Mouse (Mus musculus) stomach, embryonic 16.5 days (tissue): ENCODE data around the gene Pxylp1. TPM values are rescaled to one million over a fixed set of nuclear protein-coding genes. Genes with fewer than 3 reads are reported as not detected.

Source experiments
- ATAC-seq: fragments of 200-750 bp; cut with Nextera tagmentation; 2 replicates; pipeline ENCODE4 v1.8.0; 2017; ENCODE audit warnings: moderate number of reproducible peaks, moderate TSS enrichment; ENCODE audit not compliant: insufficient read depth, low FRiP score
- H3K27ac ChIP-seq: fragments of 300-500 bp; sonication (generic); 2 replicates; pipeline ENCODE4 v1.5.1; 2014; ENCODE audit warnings: low read length
- H3K27me3 ChIP-seq: fragments of 300-500 bp; sonication (generic); 2 replicates; pipeline ENCODE4 v1.6.1; 2014; ENCODE audit warnings: low read length, control low read depth, mixed read lengths; ENCODE audit not compliant: control insufficient read depth, insufficient read depth
- H3K36me3 ChIP-seq: fragments of 300-500 bp; sonication (generic); 2 replicates; pipeline ENCODE4 v1.6.1; 2014; ENCODE audit warnings: low read length; ENCODE audit not compliant: control insufficient read depth, insufficient read depth
- H3K4me1 ChIP-seq: fragments of 300-500 bp; sonication (generic); 2 replicates; pipeline ENCODE4 v1.6.1; 2014; ENCODE audit warnings: low read length, control low read depth, mixed read lengths; ENCODE audit not compliant: control insufficient read depth, insufficient read depth
- H3K4me2 ChIP-seq: fragments of 300-500 bp; sonication (generic); 2 replicates; pipeline ENCODE4 v1.6.1; 2014; ENCODE audit warnings: low read depth, low read length, mixed read lengths
- H3K4me3 ChIP-seq: fragments of 300-500 bp; sonication (generic); replicated peaks from 2 replicates; pipeline ENCODE4 v1.5.1; 2014; ENCODE audit warnings: mild to moderate bottlenecking, low read length
- H3K9ac ChIP-seq: fragments of 300-500 bp; sonication (generic); 2 replicates; pipeline ENCODE4 v1.6.1; 2014; ENCODE audit warnings: low read length
- H3K9me3 ChIP-seq: fragments of 300-500 bp; sonication (generic); replicated peaks from 2 replicates; pipeline ENCODE4 v1.6.1; 2016; ENCODE audit warnings: low read length, control low read depth; ENCODE audit not compliant: control insufficient read depth
- WGBS: fragments of 180-500 bp; shearing (Covaris S2); extraction: QIAGEN DNeasy Blood & Tissue Kit; methylation state at CpG from one replicate; pipeline ENCODE4 v1.1.7; 2014; 5-methylcytosine and 5-hydroxymethylcytosine counted together
- polyA plus RNA-seq: library from polyadenylated mRNA; unstranded; fragments of >200 nt; fragmentation: Nextera tagmentation; extraction: Ambion mirVana; gene quantifications from 2 replicates; pipeline ENCODE4 v1.2.1, GENCODE M21; 2015

Pxylp1 gene
- polyA plus RNA-seq, 1 experiment from 2014 or later = 28.9 TPM

DNA sequence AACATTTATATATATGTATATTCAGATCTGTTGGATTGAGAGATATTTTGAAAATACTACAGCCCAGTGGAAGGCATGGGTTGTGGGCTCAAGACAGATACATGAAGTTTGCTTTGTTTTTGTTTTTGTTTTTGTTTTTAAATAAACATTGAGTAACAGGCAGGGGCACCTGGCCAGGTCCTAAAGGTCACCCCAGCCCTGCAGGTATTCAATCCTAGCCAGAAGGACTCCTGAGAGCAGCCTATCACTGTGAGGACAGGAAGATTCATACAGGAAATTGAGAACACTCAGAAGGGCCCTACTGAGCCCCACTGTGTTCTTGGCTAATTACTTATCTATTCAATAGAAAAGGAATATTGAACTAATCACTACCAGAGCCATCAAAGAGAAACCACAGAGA is 5.0 kb downstream of the Pxylp1 start:
- Histone ChIP-seq H3K27ac (no peak overlapping the region), H3K4me2 (peak overlapping the region; percentile 88; the same call in 1 of the 2 replicates)

DNA sequence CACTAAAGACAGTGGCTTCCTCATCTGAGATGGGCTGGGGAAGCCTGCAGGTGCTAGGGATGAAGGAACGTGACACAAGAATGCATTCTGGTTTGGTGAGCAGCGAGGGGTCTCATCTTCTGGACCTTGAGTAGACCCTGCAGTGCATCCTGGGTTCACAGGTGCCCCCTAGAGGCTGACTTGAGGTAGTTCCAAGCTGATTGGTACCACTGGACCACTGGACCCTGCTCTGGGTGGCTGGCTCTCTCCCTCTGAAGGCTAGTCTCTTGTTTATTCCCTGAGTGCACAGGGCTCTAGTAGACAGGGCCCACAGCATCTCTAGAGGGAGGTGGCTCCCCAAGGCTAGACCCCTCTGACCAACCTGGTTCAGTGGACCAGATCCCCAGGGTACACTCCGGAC is 6.7 kb downstream of the Pxylp1 start:
- 72% methylated on average over 3 of the region's 3 CpGs for WGBS
- H3K27me3 ChIP-seq = no peaks in the 10 kb centered on the region
- H3K36me3 ChIP-seq = no peaks in the 10 kb centered on the region
- H3K9me3 ChIP-seq = no peaks in the 10 kb centered on the region
- peaks cover 36% of the 10 kb centered on the region; the same call in 1 of the 2 replicates for H3K4me1 ChIP-seq
- ATAC-seq = no peak
- H3K4me3 ChIP-seq = no peak overlapping the region
- no peak overlapping the region for H3K4me2 ChIP-seq
- H3K27ac ChIP-seq = peak overlapping the region; percentile 37; the same call in 1 of the 2 replicates
- H3K9ac ChIP-seq = 0 out of 2 replicates have a peak overlapping the region, but pooled peaks have one; percentile 7

More for the DNA sequence above, 5.0 kb downstream of the Pxylp1 start:
- Histone ChIP-seq H3K4me1 (peaks cover 33% of the 10 kb centered on the region; the same call in 1 of the 2 replicates), H3K9me3 (no peaks in the 10 kb centered on the region), H3K9ac (no peak overlapping the region), H3K36me3 (no peaks in the 10 kb centered on the region), H3K4me3 (no peak overlapping the region), H3K27me3 (no peaks in the 10 kb centered on the region)
- no peak for ATAC-seq

DNA sequence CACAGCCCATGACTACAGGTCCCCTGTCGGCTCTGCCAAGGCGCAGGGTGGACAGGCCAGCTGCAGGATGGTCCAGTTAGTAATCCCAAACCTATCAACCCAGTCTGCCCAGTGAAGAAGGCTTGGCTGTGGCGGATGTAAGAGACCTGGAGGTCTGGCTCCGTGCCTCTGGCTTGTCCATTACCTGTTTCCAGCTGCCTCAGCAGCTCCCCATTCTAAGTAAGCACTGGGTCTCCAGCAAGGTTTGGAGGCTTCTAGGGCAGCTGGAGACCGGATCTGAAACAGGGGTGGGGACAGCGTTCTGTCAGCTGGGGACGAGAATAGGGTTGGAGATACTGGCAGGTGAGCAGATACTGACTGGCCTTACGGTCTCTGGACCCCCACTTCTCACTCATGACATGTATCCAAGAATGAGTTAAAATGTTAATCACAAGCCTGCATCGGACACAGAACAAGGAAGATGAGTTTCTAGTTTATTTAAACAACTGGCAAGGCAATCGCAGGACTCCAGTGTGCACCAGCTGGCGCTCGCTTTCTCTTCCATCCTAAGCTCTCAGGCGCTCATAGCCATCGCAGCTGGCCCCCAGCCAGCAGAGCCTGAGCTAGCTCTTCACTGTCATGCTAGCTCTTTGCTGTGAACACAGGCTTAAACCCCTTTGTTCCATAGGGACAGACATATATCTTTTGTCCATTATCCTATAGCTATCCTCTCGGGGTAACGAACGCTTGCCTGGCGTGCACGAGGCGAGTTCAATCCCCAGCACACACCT is 9.8 kb downstream of the Pxylp1 start:
- H3K9ac ChIP-seq = no peak overlapping the region
- no peaks in the 10 kb centered on the region for H3K36me3 ChIP-seq
- no peaks in the 10 kb centered on the region for H3K27me3 ChIP-seq
- peak overlapping the region; percentile 4; the same call in 1 of the 2 replicates for H3K27ac ChIP-seq
- H3K4me1 ChIP-seq = peaks cover 22% of the 10 kb centered on the region; the same call in 1 of the 2 replicates
- 68% methylated on average over 20 of the region's 20 CpGs for WGBS
- no peaks in the 10 kb centered on the region for H3K9me3 ChIP-seq
- H3K4me2 ChIP-seq = no peak overlapping the region
- no peak for ATAC-seq
- no peak overlapping the region for H3K4me3 ChIP-seq

DNA sequence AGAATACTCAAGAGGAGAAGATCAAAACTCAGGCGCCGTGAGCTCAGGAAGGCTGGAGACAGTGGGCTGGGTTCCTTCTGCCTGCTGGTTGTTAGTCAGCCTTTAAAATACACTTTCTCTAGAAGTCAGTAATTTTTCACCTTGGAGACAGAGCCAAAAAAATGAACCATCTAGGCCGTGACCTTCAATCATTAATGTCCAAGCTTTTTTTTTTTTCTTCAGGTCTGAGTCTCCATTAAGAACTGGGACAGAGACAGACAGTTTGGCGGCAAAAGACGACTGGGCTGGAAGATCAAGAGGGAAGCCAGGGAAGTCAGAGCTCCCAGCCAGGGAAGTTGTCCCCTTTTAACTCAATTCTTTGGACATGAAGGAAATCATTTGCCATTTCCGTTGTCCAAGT is 10.6 kb downstream of the Pxylp1 start:
- Histone ChIP-seq H3K4me1 (peaks cover 20% of the 10 kb centered on the region; the same call in 1 of the 2 replicates), H3K9ac (no peak overlapping the region), H3K27me3 (no peaks in the 10 kb centered on the region), H3K4me2 (no peak overlapping the region), H3K36me3 (no peaks in the 10 kb centered on the region), H3K9me3 (no peaks in the 10 kb centered on the region), H3K4me3 (no peak overlapping the region), H3K27ac (no peak overlapping the region)
- no peak for ATAC-seq
- WGBS = 51% methylated on average over 6 of the region's 6 CpGs

DNA sequence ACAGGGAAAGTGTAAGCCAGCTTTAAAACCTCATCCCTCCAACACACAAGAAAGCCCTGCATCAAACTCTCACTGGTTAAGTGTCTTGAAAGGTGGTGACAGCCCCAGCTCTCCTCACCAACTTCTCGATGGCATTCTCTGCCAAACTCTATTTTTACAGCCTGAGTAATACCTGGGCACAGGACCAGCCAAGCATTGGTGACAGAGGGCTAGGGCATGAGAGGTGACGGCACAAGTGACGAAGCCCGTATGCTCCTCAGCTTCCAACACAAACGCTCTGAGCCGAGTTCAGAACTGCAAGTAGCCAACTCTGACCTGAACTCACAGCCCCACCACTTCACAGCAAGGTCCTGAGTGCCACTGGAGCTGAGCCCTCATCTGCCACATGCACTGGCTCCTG is 13.4 kb downstream of the Pxylp1 start:
- no peak for ATAC-seq
- no peak overlapping the region for H3K4me3 ChIP-seq
- H3K9me3 ChIP-seq = no peaks in the 10 kb centered on the region
- H3K27me3 ChIP-seq = no peaks in the 10 kb centered on the region
- 82% methylated on average over 6 of the region's 6 CpGs for WGBS
- no peak overlapping the region for H3K9ac ChIP-seq
- no peaks in the 10 kb centered on the region for H3K36me3 ChIP-seq
- H3K4me1 ChIP-seq = peaks cover 13% of the 10 kb centered on the region; the same call in 1 of the 2 replicates
- no peak overlapping the region for H3K4me2 ChIP-seq
- H3K27ac ChIP-seq = no peak overlapping the region

DNA sequence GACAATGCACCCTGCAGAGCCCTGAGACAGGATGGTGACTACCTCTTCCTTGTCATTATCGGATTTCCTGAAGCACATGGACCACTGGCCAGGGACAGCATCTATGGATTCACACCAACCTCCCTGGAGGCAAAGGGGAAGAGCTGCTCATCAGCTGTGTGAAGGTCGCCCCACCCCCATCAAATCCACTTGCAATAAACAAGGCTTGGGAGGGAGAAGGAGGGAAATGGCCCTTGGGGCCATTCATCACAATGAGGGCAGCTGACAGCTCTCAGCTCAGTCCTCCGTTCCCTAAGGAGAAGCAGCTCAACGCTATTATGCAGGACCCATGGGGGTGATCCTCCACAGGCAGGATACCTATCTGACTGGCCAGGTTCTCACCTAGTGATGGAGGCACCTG is 14.0 kb downstream of the Pxylp1 start:
- Histone ChIP-seq H3K4me1 (peaks cover 10% of the 10 kb centered on the region; the same call in 1 of the 2 replicates), H3K4me2 (no peak overlapping the region), H3K27me3 (no peaks in the 10 kb centered on the region), H3K27ac (no peak overlapping the region), H3K9ac (no peak overlapping the region), H3K4me3 (no peak overlapping the region), H3K36me3 (no peaks in the 10 kb centered on the region), H3K9me3 (no peaks in the 10 kb centered on the region)
- no peak for ATAC-seq
- WGBS = 36% methylated on average over 4 of the region's 4 CpGs

DNA sequence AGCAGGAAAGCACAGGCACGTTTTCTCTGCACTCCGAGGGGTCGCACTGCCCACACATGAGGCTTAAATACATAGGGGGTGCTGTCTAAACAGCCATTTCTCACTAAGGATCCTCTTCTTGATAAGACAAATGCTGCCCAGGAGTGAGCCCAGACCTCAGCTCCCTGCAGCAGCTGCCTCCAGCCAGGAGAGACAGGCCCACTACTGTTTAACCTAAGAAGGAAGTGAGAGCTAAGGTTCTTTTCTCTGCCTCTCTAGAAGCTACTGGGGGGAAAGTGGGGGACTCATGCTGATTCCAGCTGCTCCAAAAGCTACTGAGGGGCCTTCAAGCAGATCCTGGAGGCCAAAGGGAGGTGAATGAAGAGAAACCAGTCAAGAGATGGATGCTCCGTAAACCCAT is 16.8 kb downstream of the Pxylp1 start:
- H3K27me3 ChIP-seq = no peaks in the 10 kb centered on the region
- H3K9me3 ChIP-seq = 0 out of 2 replicates have a peak, but pooled peaks cover 3% of the 10 kb centered on the region
- H3K9ac ChIP-seq = no peak overlapping the region
- no peak for ATAC-seq
- H3K36me3 ChIP-seq = no peaks in the 10 kb centered on the region
- no peak overlapping the region for H3K27ac ChIP-seq
- no peak overlapping the region for H3K4me3 ChIP-seq
- peaks cover 3% of the 10 kb centered on the region; the same call in 1 of the 2 replicates for H3K4me1 ChIP-seq
- no peak overlapping the region for H3K4me2 ChIP-seq
- 43% methylated on average over 4 of the region's 4 CpGs for WGBS

DNA sequence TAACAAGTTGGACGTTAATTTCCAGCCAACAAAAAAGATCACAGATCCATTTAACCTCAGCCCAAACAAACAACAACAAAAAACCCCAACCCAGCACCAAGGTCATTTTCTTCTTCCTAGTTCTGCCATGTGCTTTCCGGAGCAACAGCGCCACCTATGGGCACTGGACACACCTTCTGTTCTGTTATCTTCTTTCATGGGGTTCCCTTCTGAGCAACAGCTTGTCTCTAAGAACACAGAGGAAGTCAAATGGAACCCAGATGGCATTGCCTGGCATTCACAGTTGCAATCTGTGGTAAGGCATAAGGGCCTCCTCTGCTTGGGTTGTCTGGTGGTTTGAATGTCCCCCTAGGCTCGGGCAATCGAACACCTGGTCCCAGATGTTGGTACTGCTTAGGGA is 19.4 kb downstream of the Pxylp1 start:
- H3K27ac ChIP-seq = no peak overlapping the region
- H3K36me3 ChIP-seq = no peaks in the 10 kb centered on the region
- 68% methylated on average over 5 of the region's 5 CpGs for WGBS
- H3K27me3 ChIP-seq = no peaks in the 10 kb centered on the region
- H3K4me2 ChIP-seq = no peak overlapping the region
- no peak overlapping the region for H3K9ac ChIP-seq
- H3K9me3 ChIP-seq = 0 out of 2 replicates have a peak, but pooled peaks cover 4% of the 10 kb centered on the region
- H3K4me1 ChIP-seq = peaks cover 6% of the 10 kb centered on the region; the same call in 1 of the 2 replicates
- no peak for ATAC-seq
- H3K4me3 ChIP-seq = no peak overlapping the region

DNA sequence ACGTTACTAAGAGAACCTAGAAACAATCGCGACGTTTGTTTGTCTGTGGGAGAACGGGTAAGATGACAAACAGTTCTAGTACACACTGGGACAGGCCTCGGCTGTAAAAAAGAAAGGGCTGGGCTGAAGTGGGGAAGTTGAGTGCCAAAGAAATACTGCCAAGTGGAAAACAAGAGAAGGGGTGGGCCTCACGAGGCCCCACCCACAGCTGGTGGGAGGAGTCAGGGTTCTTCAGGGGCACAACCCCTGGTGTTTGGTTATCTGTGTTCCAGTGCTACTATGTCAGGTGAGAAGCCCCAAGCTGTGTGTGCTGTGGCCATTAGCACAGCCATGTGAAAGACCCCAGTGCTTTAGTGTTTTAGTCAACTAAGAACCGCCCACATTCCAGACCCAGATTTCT is 22.4 kb downstream of the Pxylp1 start:
- Histone ChIP-seq H3K9ac (no peak overlapping the region), H3K9me3 (0 out of 2 replicates have a peak, but pooled peaks cover 4% of the 10 kb centered on the region), H3K27ac (no peak overlapping the region), H3K4me3 (no peak overlapping the region), H3K36me3 (no peaks in the 10 kb centered on the region), H3K27me3 (no peaks in the 10 kb centered on the region), H3K4me2 (no peak overlapping the region), H3K4me1 (peaks cover 4% of the 10 kb centered on the region; the same call in 1 of the 2 replicates)
- WGBS = 54% methylated on average over 8 of the region's 8 CpGs
- ATAC-seq = no peak
